ENCODE assay signal across 9 mouse cellular contexts in genomic region chr13:37657248-37657647, GRCm38 (mm10).
DNase-seq lines count a peak whose midpoint lies in the region; ATAC-seq and TF ChIP-seq lines count a peak whose summit lies in the region.
"Had no signal": no experiment of that assay in that cellular context is flagged by ENCODE, and none has a peak within 500 bp of the region (broad histone marks: within the 10 kb centered on the region; RNA-seq: fewer than 3 reads in every experiment).

No protein-coding gene starts in this region.

- no peak overlapping the region for H3K27ac ChIP-seq in embryonic facial prominence, embryonic 14.5 days (replicated peaks; ENCODE audit: low read depth, low read length)
- no peak overlapping the region for H3K27ac ChIP-seq in embryonic facial prominence, embryonic 10.5 days (replicated peaks)
- peak overlapping the region; percentile 70 for H3K27ac ChIP-seq in gastrocnemius, adult 2 months
- H3K27ac ChIP-seq in liver, embryonic 15.5 days (replicated peaks) = peak overlapping the region; percentile 38
- H3K27ac ChIP-seq: embryonic facial prominence, embryonic 13.5 days had no signal

- H3K4me3 ChIP-seq in embryonic facial prominence, embryonic 14.5 days (ENCODE audit: low read depth, low read length) = no peak overlapping the region
- H3K4me3 ChIP-seq in embryonic facial prominence, embryonic 10.5 days = no peak overlapping the region
- H3K4me3 ChIP-seq in gastrocnemius, adult 2 months = peak overlapping the region; percentile 65
- no peak overlapping the region for H3K4me3 ChIP-seq in liver, embryonic 15.5 days (replicated peaks)
- H3K4me3 ChIP-seq: embryonic facial prominence, embryonic 13.5 days had no signal

- peak; percentile 56 for DNase-seq in embryonic facial prominence, embryonic 14.5 days (ENCODE audit: low spot score)
- no peak for DNase-seq in embryonic facial prominence, embryonic 10.5 days (ENCODE audit: low spot score)
- peak; percentile 37 to 42 for DNase-seq in adrenal gland, adult 18-20 months (ENCODE audit: low spot score in 2 of 2)
- peak; percentile 88 for DNase-seq in gastrocnemius, adult 2 months
- DNase-seq in ovary, postnatal 36 days (ENCODE audit: low spot score) = peak; percentile 69
- no peak for DNase-seq in embryo, embryonic 10.5 days (ENCODE audit: low spot score)

- H3K36me3 ChIP-seq in embryonic facial prominence, embryonic 14.5 days (ENCODE audit: control insufficient read depth, insufficient read depth, low read length) = no peaks in the 10 kb centered on the region
- no peaks in the 10 kb centered on the region for H3K36me3 ChIP-seq in embryonic facial prominence, embryonic 10.5 days (replicated peaks)
- H3K36me3 ChIP-seq in liver, embryonic 15.5 days (replicated peaks) = no peaks in the 10 kb centered on the region
- H3K36me3 ChIP-seq: embryonic facial prominence, embryonic 13.5 days had no signal

- TF ChIP-seq CTCF in gastrocnemius, adult 2 months (IDR thresholded peaks at IDR 0.05) = no peak

- no peaks in the 10 kb centered on the region for H3K9me3 ChIP-seq in embryonic facial prominence, embryonic 14.5 days (ENCODE audit: control insufficient read depth, low read length)
- H3K9me3 ChIP-seq in embryonic facial prominence, embryonic 10.5 days = no peaks in the 10 kb centered on the region
- H3K9me3 ChIP-seq in liver, embryonic 15.5 days (replicated peaks) = no peaks in the 10 kb centered on the region
- H3K9me3 ChIP-seq: embryonic facial prominence, embryonic 13.5 days had no signal

- H3K9ac ChIP-seq in embryonic facial prominence, embryonic 14.5 days (ENCODE audit: low read depth, low read length) = no peak overlapping the region
- H3K9ac ChIP-seq in liver, embryonic 15.5 days = no peak overlapping the region
- H3K9ac ChIP-seq: embryonic facial prominence, embryonic 13.5 days had no signal

- WGBS in embryonic facial prominence, embryonic 14.5 days = 78% methylated on average over 16 of the region's 16 CpGs
- 87% methylated on average over 16 of the region's 16 CpGs for WGBS in embryonic facial prominence, embryonic 10.5 days
- WGBS in liver, embryonic 15.5 days (ENCODE audit: insufficient replicate concordance) = 52% methylated on average over 16 of the region's 16 CpGs

- ATAC-seq in embryonic facial prominence, embryonic 14.5 days (ENCODE audit: low read depth) = no peak
- ATAC-seq in hematopoietic stem cell, adult 5-6 weeks (replicated peaks in 1 of 2; ENCODE audit: insufficient read depth in 1 of 2, low FRiP score in 2 of 2, low TSS enrichment in 1 of 2, low read depth in 1 of 2, poor library complexity in 2 of 2, severe bottlenecking in 2 of 2) = peak; percentile 57 to 78
- ATAC-seq in liver, embryonic 15.5 days (ENCODE audit: insufficient read depth) = no peak

- H3K4me2 ChIP-seq in embryonic facial prominence, embryonic 14.5 days (ENCODE audit: low read depth, low read length) = no peak overlapping the region
- peak overlapping the region; percentile 27 for H3K4me2 ChIP-seq in liver, embryonic 15.5 days
- H3K4me2 ChIP-seq: embryonic facial prominence, embryonic 13.5 days had no signal

- H3K4me1 ChIP-seq in embryonic facial prominence, embryonic 14.5 days (ENCODE audit: control insufficient read depth, insufficient read depth, low read length) = no peaks in the 10 kb centered on the region
- H3K4me1 ChIP-seq in embryonic facial prominence, embryonic 10.5 days = no peaks in the 10 kb centered on the region
- H3K4me1 ChIP-seq in liver, embryonic 15.5 days (replicated peaks) = no peaks in the 10 kb centered on the region
- H3K4me1 ChIP-seq: embryonic facial prominence, embryonic 13.5 days had no signal

- no peaks in the 10 kb centered on the region for H3K27me3 ChIP-seq in embryonic facial prominence, embryonic 14.5 days (replicated peaks; ENCODE audit: control insufficient read depth, insufficient read depth, low read length)
- no peaks in the 10 kb centered on the region for H3K27me3 ChIP-seq in embryonic facial prominence, embryonic 10.5 days (replicated peaks; ENCODE audit: low read depth, poor library complexity, severe bottlenecking)
- no peaks in the 10 kb centered on the region for H3K27me3 ChIP-seq in liver, embryonic 15.5 days
- H3K27me3 ChIP-seq: embryonic facial prominence, embryonic 13.5 days had no signal

- intact Hi-C loops in gastrocnemius, adult 2 months (cut with DNase I) = no loop called here

Comparison
In these comparisons a context has a peak if more than half of its experiments do, and no peak if none do; other contexts are left out.
1. DNase-seq: peak in embryonic facial prominence, embryonic 14.5 days (single experiment), adrenal gland, adult 18-20 months (2 of 2), gastrocnemius, adult 2 months (single experiment) and ovary, postnatal 36 days (single experiment); none in embryonic facial prominence, embryonic 10.5 days (single experiment) and embryo, embryonic 10.5 days (single experiment).
2. ATAC-seq: peak in hematopoietic stem cell, adult 5-6 weeks (2 of 2); none in embryonic facial prominence, embryonic 14.5 days (single experiment) and liver, embryonic 15.5 days (single experiment).
3. H3K27ac ChIP-seq: peak in gastrocnemius, adult 2 months (single experiment) and liver, embryonic 15.5 days (single experiment); none in embryonic facial prominence, embryonic 14.5 days (single experiment) and embryonic facial prominence, embryonic 10.5 days (single experiment).